Mouse (Mus musculus): Measurements from ENCODE around the gene Gm37419. TPM values are rescaled to one million over a fixed set of nuclear protein-coding genes. Genes with fewer than 3 reads are reported as not detected.

Gene Gm37419
- total RNA-seq, 2 experiments from 2014 or later, result not detected

DNA sequence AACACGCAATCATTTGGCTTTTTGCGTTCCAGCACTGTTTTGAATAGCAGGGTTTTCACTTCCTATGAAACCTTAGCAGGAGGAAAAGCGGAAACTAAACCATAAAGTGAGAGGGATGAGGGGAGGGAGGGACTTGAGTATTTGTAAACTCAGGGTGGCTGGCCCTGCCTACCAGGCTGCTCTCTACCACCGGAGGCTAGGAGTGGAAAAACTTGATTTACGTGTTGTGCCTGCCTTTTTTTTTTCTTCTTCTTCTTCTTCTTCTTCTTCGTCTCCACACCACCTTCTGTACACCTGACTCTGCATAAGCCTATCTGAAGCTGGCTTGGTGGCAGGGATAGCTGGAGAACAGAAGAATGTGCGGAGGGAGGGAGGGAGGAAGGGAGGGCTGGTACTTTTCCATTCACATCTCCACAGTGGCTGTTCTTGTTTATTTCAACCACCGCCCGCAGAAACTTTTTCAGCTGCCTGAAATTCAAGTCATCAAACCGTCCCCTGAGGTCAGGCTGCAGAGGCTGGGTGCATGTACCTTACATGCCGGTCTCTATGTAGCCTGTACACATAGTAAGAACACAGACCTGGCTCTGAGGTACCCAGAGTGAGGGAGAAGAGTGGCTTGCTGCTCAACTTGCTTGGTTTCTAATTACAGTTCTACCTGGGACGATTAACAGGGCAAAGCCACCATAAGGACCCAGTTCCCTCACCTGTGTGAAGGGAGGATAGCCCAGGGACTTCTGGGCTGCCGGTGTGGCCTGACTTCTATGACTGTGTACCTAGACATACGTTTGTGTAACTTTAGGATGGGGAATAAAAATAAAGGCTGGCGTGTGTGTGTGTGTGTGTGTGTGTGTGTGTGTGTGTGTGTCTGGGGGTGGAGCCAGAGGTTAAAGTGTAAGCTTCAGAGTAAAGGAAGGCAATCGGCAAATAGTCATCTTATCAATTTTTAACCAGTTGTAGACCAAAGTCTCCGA, 5.4 kb downstream of the Gm37419 start:
- DNase-seq (ENCODE audit: low spot score in 2 of 2), result no peak

DNA sequence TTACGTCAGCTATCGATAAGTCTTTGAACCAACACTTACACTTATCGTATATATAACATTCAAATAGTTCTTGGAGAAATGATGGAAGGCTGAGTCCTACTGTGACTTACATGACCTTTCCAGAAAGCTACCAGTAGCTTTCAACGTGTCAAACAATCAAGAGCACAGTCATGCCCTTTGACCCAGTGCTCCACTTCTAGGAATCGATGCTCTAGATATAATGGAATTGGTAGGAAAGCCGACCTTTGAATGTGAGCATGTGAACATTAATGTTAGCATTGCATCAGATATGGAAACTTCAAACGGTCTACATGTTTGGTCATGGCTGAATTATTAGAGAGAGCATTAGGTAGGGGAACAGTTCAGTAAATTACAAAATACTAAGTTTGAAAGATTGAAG, 8.1 kb downstream of the Gm37419 start:
- no peak for DNase-seq (ENCODE audit: low spot score in 2 of 2)

DNA sequence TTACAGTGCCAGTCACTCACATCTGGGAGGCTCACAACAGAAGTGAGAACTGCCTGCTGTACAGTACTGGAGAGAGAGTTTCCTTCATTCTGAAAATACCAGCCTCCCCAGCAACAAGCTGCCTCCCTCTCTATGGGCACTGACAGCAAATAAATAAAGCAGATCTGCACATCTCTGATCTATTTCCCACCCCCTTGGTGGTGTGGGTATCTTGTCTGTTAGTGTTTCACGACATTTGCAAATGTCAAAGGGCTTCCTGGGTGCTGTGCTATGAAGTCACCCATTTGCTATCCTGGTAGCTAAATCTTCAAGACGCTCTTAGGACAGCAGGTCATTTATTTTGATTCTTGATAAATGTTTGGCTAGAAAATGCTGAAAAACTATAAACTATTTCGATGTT, 8.9 kb downstream of the Gm37419 start:
- no peak for DNase-seq (ENCODE audit: low spot score in 2 of 2)

DNA sequence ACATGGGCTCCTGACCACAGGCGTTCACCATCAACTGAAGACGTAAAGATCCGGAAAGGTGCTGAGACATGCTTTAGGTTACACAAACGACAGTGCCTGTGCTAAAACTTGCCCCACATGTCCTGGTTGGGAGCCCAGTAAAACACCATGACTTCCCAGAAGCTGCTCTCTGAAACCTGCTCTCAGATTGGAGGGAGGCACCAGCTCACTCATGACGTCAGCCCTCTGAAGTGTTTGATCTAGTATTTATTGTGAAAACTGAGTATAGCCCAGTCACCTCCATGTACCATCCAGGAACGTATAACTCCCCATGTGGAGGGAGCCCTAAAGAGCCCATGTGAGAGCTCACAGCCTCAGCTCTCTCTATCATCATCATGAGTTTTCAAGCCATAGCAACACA, 9.6 kb downstream of the Gm37419 start:
- DNase-seq (ENCODE audit: low spot score in 2 of 2), result no peak

DNA sequence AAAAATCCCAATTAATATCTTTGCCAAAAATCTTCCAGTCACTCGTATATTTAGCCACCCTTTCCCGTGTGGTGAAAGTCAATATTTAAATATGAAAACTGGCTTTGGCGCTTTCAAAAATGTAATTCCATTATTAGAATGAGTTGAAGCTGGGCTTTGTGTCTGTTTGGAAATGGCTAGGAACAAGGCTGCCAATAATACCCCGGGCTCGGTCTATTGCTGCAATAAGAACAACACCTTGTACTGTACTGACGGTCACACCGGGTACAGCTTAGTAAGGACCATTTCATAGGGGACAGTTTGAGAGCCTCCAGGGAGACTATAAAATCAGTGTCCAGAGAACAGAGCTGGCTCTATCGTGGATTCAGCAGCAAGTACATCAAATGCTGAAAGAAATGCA, 17.6 kb downstream of the Gm37419 start:
- DNase-seq (ENCODE audit: low spot score in 2 of 2), result no peak

DNA sequence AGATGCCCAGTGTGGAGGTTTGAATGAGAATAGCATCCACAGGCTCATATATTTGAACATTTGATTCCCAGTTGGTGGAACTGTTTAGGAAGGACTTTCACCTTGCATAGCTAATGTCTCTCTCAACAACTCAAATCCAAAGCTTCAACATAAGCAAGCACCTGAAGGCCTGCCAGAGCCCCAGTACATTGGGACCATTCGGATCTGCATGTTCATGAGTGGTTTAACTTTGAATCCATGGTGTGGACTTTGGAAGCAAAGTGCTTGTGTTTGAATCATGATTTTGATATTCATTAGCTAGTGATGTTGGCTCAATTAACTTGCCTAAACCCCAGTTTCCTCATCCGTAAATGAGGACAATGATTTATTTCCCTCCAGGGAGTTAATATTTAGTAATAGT, 21.6 kb downstream of the Gm37419 start:
- DNase-seq (ENCODE audit: low spot score in 2 of 2), result no peak

DNA sequence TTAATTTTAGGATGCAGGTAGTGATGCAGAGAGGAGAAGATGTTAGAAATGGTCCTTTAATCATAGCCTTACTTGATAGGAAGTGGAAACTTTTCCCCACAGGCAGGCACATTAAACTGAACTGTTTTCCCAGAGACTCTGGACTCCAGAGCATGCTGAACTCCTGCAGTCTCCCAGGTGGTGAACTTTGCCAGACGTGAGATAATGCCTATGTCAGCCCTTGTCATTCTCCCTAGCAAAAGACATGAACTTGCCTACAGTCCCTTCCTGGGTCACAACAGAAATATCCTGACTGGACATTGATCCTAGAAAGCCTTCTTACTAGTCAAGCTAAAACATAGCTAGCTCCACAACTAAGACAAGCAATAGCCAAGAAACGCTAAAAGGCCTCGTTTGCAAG, 23.0 kb downstream of the Gm37419 start:
- no peak for DNase-seq (ENCODE audit: low spot score in 2 of 2)

DNA sequence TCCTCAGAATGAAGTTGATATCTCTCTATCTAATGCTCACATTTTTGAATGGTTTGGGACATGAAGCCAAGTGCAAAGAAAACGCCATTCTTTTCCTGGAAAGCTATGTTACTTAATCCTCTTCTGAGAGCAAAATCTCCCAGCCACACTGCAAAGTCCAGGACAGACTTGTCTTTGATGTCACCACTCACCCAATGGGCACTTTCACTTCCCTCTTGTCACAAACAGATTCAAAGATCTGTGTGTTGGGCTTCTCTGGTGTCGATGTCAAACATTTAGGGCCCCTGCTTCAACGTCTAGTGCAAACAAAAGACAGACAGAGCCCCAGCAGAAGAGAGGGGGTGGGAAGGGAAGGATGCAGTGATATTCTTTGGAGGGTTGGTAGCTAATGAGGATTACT, 23.8 kb downstream of the Gm37419 start:
- DNase-seq (ENCODE audit: low spot score in 2 of 2), result no peak

DNA sequence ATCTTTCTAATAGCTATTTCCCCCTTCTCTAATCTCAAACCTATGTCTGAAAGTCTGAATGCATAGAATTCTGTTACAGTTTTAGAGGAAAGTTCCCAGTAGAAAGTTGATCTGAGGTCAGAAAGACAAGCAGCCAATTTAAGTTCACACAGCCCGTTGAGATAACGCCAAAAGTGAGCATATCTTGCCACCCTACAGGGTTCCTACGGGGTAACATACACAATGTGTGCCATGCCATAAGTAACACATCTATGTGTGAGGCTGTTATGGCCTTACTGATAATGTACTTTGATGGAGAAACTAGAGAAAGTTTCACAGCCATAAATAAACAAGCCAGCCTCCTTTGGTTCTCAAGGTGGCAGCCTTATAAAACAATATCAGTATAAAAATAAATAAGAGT, 26.1 kb downstream of the Gm37419 start:
- no peak for DNase-seq (ENCODE audit: low spot score in 2 of 2)

DNA sequence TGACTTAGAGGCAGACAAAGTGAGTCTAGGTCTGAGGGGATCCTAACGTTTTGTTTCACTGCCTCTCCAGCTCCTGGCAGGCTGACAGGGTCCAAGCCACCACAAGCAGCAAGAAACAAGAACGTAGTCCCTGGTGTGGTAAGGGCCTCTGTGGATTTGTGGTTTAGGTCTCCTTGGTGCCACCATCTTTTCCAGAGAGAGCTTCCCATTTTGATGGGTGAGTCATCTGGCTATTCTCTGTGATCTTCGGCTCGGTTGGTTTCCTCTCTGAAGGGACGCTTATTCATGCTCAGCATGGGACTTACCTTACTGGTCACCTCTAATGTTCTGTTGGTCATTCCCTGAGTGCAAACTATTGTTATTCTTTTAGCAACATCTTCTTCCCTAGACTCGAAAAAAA, 28.0 kb downstream of the Gm37419 start:
- DNase-seq (ENCODE audit: low spot score in 2 of 2), result no peak

DNA sequence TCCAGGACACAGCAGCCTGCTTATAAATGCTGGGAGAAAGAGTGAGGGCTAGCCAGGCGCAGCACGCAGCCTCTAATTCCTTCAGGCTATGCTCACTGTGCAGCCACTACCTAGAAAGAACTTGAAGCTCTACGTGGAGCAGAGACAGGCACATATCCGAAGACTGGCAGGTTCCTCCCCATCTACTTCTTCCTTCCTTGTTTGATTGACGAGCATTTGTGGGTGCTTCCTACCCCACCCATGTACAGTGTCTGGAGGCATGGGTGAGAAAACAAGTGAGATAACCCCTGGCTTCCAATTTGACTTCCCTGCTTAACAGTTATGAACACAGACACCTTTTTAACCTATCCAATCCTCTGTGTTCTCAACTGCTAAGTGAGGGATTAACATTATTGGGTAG, 28.5 kb downstream of the Gm37419 start:
- no peak for DNase-seq (ENCODE audit: low spot score in 2 of 2)

DNA sequence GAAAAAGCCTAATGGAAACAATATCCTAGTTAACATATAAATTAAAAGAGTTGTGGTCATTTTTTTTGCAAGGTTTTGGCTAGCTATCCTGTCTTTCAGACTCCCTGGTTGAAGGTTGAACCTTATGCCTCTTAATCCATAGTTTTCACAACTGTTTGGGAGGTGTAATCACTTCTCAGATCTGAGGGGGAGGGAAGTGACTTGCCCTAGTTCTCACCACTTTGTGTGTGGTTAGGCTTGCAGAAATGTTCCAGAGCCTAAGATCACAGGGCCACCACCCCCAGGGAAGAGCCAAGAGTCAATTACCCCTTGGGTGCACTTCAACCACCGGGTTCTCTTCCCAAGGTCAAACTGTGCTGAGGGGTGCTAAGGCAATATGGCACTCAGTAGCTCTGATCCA, 33.4 kb downstream of the Gm37419 start:
- no peak for DNase-seq (ENCODE audit: low spot score in 2 of 2)

DNA sequence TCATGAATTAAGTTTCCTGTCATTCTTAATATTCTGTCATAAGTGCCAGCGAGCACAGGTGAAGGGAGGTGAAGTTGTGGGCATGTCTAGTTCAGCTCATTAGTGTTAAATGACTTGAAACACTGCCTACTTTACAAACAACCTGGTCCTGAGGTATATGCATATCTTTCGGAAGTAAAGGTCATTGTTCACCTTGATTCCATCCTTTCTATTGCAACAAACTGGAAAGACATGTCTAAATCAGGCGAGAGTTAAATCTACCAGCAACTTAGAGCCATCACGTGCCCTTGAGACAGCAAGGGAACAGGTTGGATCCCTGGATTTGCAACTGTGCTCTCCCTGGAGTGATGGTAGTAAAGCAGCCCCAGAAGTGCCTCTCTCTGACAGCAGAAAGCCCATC, 34.3 kb downstream of the Gm37419 start:
- DNase-seq (ENCODE audit: low spot score in 2 of 2), result no peak

DNA sequence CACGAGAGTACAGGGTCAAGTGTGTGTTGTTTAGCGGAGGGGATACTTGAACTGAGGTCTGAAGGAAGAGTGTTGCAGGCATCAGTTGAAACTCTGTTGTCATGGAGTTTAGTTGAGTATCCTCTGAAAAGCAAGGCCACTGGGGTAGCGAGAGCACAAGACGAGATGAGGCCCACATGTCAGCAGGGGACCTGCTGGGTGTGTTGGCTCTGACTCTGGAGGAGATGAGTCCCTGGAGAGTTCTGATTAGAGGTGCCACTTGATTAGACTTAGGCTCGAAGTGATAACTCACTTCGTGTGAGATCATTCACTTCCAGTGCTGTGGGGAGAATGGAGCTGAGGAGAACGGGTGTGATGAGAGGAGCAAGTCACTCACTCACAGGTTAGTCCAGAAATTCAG, 37.2 kb downstream of the Gm37419 start:
- no peak for DNase-seq (ENCODE audit: low spot score in 2 of 2)

DNA sequence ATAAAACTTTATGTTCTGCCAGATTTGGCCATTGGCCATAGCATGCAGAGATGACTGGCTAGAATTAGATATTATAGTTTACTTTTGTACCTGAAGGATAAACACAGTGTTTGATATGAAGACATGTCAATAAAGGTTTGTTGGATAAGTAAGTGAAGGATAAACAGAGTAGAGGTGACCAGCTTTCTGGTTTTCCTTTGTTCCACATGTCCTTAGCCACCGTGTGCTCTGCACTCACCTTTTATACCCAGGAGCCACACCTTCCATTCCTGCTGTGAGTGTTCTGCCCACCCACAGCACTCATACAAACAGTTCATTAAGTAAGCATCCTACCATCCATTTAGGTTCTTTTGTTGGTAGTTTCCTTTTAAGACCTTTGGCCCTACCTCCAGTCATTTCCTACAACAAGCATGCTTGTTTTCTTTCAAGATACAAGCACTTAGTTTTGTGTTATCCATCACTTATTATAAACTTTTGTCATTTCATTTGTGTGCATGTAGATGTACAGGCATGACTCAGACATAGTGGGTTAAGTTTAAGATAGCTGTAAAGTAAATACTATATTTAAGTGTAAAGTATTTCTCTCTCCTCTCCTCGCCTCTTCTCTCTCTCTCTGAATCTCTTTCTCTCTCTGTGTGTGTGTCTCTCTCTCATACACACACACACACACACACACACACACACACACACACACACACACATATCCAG, 41.8 kb downstream of the Gm37419 start:
- DNase-seq (ENCODE audit: low spot score in 2 of 2), result no peak

DNA sequence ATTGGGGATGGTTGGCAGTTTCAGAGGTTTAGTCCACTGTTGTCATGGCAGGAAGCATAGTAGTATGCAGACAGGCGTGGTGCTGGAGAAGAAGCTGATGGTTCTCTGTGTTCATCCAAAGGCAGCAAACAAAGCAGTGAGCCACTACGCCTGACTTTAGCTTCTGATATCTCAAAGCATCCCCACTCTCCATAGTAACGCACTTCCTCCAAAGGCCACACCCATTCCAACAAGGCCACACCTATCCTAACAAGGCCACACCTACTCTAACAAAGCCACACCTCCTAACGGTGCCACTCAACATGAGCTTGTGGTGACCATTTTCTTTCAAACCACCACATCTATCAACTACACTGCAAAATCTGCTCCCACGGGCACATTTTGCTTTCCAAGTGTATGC, 45.0 kb downstream of the Gm37419 start:
- DNase-seq (ENCODE audit: low spot score in 2 of 2), result no peak

DNA sequence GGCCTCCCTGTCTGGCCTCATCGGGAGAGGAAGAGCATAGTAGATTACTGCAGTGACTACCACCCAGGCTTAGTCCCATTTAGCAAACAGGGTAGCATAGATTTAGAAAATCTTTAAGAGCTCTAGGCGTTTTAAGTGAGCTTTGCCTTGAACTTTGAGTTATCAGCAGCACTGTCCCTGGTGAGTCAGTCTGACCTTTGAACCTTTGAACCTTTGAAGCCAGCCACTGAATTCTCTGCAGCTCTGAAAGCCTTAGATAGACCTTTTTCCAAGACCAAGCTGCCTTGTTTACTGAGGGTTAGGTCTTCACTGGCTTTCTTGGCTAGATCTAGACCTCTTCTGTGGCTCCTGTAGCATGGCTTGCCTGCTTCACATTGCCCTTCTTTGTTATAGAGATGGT, 46.2 kb downstream of the Gm37419 start:
- no peak for DNase-seq (ENCODE audit: low spot score in 2 of 2)

DNA sequence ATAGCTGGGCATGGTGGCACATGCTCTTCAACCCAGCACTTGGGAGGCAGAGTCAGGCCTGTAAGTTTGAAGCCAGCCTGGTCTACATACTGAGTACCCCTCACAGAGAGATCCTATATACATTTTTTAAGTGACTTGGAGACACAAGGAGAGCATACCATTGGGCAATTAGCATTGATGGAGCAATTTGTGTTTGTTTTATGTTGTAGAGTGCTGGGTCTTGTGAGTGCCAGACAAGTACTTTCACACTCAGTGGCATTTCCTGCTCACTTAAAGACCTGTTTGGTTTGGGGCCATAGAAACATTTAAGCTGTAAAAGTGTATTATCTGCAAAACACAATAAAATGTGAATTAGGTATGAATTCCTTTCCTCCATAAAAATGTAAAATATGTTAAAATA, 47.5 kb downstream of the Gm37419 start:
- no peak for DNase-seq (ENCODE audit: low spot score in 2 of 2)

DNA sequence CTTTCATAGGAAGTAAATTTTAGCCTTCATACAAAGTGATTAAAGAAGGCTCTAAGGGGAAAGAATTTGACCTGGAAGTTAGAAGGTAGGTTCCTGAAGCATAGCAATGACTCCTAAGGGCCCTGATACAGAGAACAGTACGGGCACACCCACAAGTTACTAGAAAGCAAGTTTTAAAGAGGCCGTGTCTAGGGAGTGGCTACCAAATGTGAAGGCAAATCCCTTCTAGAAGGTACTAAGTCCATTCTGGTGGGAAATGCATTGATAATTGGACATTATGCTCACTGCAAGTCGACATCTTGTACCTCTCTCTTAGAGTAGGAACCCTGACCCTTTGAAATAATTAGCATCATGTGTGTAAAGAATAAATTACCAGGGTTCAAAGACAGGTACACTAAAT, 48.1 kb downstream of the Gm37419 start:
- DNase-seq (ENCODE audit: low spot score in 2 of 2), result no peak

Data from left cerebral cortex, adult 18-20 months (tissue).